Mouse (Mus musculus) liver, postnatal 0 days (tissue): ENCODE data around the gene Wwc1. TPM values are rescaled to one million over a fixed set of nuclear protein-coding genes. Genes with fewer than 3 reads are reported as not detected.

Source experiments
- ATAC-seq: fragments of 200-750 bp; cut with Nextera tagmentation; 2 replicates; pipeline ENCODE4 v1.8.0; 2017; ENCODE audit warnings: mild to moderate bottlenecking, moderate library complexity
- DNase-seq: peaks from one replicate; pipeline ENCODE4 v3.0.0-alpha.2; 2016
- H3K27ac ChIP-seq: fragments of 300-500 bp; sonication (generic); 2 replicates; pipeline ENCODE4 v1.5.1; 2014; ENCODE audit warnings: antibody characterized with exemption, moderate library complexity, mild to moderate bottlenecking, low read depth
- H3K27me3 ChIP-seq: fragments of 300-500 bp; sonication (generic); 2 replicates; pipeline ENCODE4 v1.6.1; 2014; ENCODE audit warnings: low read length, control low read depth, mixed read lengths; ENCODE audit not compliant: insufficient read depth
- H3K36me3 ChIP-seq: fragments of 300-500 bp; sonication (generic); replicated peaks from 2 replicates; pipeline ENCODE4 v1.6.1; 2014; ENCODE audit warnings: mild to moderate bottlenecking, control low read depth, low read length, moderate library complexity, mixed read lengths; ENCODE audit not compliant: insufficient read depth
- H3K4me1 ChIP-seq: fragments of 300-500 bp; sonication (generic); 2 replicates; pipeline ENCODE4 v1.6.1; 2014; ENCODE audit warnings: antibody characterized with exemption, mild to moderate bottlenecking, control low read depth; ENCODE audit not compliant: insufficient read depth
- H3K4me2 ChIP-seq: fragments of 300-500 bp; sonication (generic); 2 replicates; pipeline ENCODE4 v1.6.1; 2014; ENCODE audit warnings: low read depth, mild to moderate bottlenecking, low read length, moderate library complexity, mixed read lengths
- H3K4me3 ChIP-seq: fragments of 300-500 bp; sonication (generic); 2 replicates; pipeline ENCODE4 v1.5.1; 2014; ENCODE audit warnings: low read depth, low read length
- H3K9ac ChIP-seq: fragments of 300-500 bp; sonication (generic); replicated peaks from 2 replicates; pipeline ENCODE4 v1.6.1; 2014; ENCODE audit warnings: mild to moderate bottlenecking, moderate library complexity
- H3K9me3 ChIP-seq: fragments of 300-500 bp; sonication (generic); 2 replicates; pipeline ENCODE4 v1.6.1; 2016; ENCODE audit warnings: mild to moderate bottlenecking, control low read depth, low read length, mixed read lengths
- CTCF ChIP-seq: sonication (generic); IDR thresholded peaks from 2 replicates; pipeline ENCODE4 v1.5.1; 2016; ENCODE audit warnings: antibody characterized with exemption, low read depth
- EP300 ChIP-seq: IDR thresholded peaks from 2 replicates; pipeline ENCODE4 v1.6.1; 2016; ENCODE audit warnings: antibody characterized with exemption, low read depth, mild to moderate bottlenecking
- WGBS: fragments of 180-500 bp; shearing (Covaris S2); extraction: QIAGEN DNeasy Blood & Tissue Kit; methylation state at CpG from one replicate; pipeline ENCODE4 v1.1.7; 2014; ENCODE audit not compliant: insufficient replicate concordance; 5-methylcytosine and 5-hydroxymethylcytosine counted together
- polyA plus RNA-seq: library from polyadenylated mRNA; unstranded; fragments of >200 nt; fragmentation: Nextera tagmentation; extraction: Ambion mirVana; gene quantifications from 2 replicates; pipeline ENCODE4 v1.2.1, GENCODE M21; 2015

Gene Wwc1
- polyA plus RNA-seq, 1 experiment from 2014 or later = 6.3 TPM

DNA sequence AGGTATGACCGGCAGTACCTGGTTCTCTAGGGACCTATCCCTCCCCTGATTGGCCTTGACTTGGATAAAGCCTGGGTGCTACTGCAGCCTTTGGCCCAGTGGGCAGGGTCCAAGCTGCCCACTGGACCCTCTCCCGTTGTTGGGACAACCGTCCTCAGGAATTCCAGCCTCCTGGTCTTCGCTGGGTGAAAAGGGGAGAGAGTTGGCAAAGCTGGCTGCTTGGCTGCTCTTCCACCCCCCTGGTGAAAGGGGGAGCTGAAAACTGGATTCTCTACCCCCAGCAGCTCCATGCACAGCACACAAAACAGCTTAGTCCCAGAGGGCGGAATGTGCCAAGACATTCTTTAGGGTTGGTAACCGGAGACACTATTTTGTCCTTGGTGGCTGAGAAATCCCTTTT is 3.8 kb downstream of the Wwc1 start:
- no peak overlapping the region for H3K9ac ChIP-seq
- H3K9me3 ChIP-seq = no peaks in the 10 kb centered on the region
- TF ChIP-seq EP300 (no peak), CTCF (no peak)
- peaks cover 11% of the 10 kb centered on the region for H3K27me3 ChIP-seq
- H3K36me3 ChIP-seq = no peaks in the 10 kb centered on the region
- WGBS = 67% methylated on average over 6 of the region's 6 CpGs
- H3K4me3 ChIP-seq = no peak overlapping the region
- ATAC-seq (no peak), DNase-seq (no peak)
- no peak overlapping the region for H3K4me2 ChIP-seq
- no peak overlapping the region for H3K27ac ChIP-seq
- peaks cover 4% of the 10 kb centered on the region; the same call in 1 of the 2 replicates for H3K4me1 ChIP-seq

DNA sequence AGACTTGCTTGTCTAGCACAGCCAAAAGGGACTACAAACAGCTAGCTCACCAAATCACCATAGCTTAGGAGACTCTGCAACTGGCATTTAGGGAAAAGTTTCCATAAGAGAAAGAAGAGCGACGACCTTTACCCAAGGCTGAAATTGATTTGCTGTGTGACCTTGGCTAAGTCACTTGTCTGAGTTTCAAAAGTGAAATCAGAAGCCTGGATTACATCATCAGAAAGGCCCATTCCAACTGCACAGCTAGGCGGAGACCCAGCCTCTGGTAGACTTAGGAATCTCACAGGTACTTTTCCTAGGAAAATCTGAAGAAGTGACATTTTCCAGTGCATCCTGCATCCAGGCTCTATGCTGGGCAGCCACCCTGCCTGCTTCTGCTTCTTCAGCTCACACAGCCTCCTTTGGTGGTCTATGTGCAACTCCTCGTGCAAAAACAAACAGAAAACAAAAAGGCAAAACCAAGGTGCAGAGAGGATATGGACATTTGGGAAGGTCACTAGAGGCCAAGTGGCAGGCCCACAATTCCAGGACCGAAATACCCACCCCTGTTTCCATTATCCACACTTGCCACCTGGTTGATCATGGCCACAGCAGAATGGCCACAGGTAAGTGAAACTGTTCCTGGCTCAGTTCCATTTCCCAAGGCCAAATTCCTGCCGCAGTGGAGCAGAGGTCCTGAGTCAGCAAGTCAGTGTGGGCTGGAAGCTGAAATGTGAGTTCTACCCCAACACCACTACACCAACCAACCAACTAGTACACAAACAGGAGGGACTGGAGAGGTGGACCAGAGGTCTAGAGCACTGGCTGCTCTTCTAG is 5.5 kb downstream of the Wwc1 start:
- H3K9ac ChIP-seq = no peak overlapping the region
- H3K9me3 ChIP-seq = no peaks in the 10 kb centered on the region
- no peaks in the 10 kb centered on the region for H3K36me3 ChIP-seq
- H3K4me3 ChIP-seq = no peak overlapping the region
- H3K27ac ChIP-seq = peak overlapping the region; percentile 60; the same call in 1 of the 2 replicates
- WGBS = 56% methylated on average over 6 of the region's 6 CpGs
- peak; percentile 25 for DNase-seq
- TF ChIP-seq EP300 (no peak), CTCF (no peak)
- no peak overlapping the region for H3K4me2 ChIP-seq
- ATAC-seq = peak; percentile 53; the same call in 1 of the 2 replicates
- peaks cover 6% of the 10 kb centered on the region; the same call in 1 of the 2 replicates for H3K4me1 ChIP-seq
- peaks cover 6% of the 10 kb centered on the region for H3K27me3 ChIP-seq

GRCm38 (mm10) chr11:35973135-35973534 is 7.2 kb downstream of the Wwc1 start:
- 46% methylated on average over 7 of the region's 7 CpGs for WGBS
- DNase-seq (no peak), ATAC-seq (no peak)
- H3K36me3 ChIP-seq = no peaks in the 10 kb centered on the region
- H3K9ac ChIP-seq = no peak overlapping the region
- no peak overlapping the region for H3K27ac ChIP-seq
- H3K27me3 ChIP-seq = no peaks in the 10 kb centered on the region
- no peak overlapping the region for H3K4me3 ChIP-seq
- H3K4me2 ChIP-seq = no peak overlapping the region
- H3K9me3 ChIP-seq = no peaks in the 10 kb centered on the region
- H3K4me1 ChIP-seq = peaks cover 6% of the 10 kb centered on the region; the same call in 1 of the 2 replicates
- TF ChIP-seq EP300 = no peak
- TF ChIP-seq CTCF = no peak

GRCm38 (mm10) chr11:35972270-35972931 is 7.9 kb downstream of the Wwc1 start:
- no peak for ATAC-seq
- H3K4me3 ChIP-seq = no peak overlapping the region
- TF ChIP-seq CTCF (no peak), EP300 (no peak)
- no peaks in the 10 kb centered on the region for H3K27me3 ChIP-seq
- 25% methylated on average over 6 of the region's 6 CpGs for WGBS
- H3K9ac ChIP-seq = no peak overlapping the region
- H3K4me2 ChIP-seq = no peak overlapping the region
- H3K27ac ChIP-seq = no peak overlapping the region
- H3K36me3 ChIP-seq = no peaks in the 10 kb centered on the region
- H3K4me1 ChIP-seq = peaks cover 6% of the 10 kb centered on the region; the same call in 1 of the 2 replicates
- DNase-seq = no peak
- H3K9me3 ChIP-seq = no peaks in the 10 kb centered on the region

- ATAC-seq (peak; percentile 88), DNase-seq (peak; percentile 27)
- Histone ChIP-seq H3K9ac (no peak overlapping the region), H3K4me1 (peaks cover 6% of the 10 kb centered on the region; the same call in 1 of the 2 replicates), H3K9me3 (no peaks in the 10 kb centered on the region), H3K4me3 (no peak overlapping the region), H3K27ac (peak overlapping the region; percentile 60; the same call in 1 of the 2 replicates), H3K36me3 (no peaks in the 10 kb centered on the region), H3K4me2 (no peak overlapping the region), H3K27me3 (no peaks in the 10 kb centered on the region)
- TF ChIP-seq EP300 (no peak), CTCF (no peak)
- 73% methylated on average over 19 of the region's 19 CpGs for WGBS
Measured at GRCm38 (mm10) chr11:35970806-35971705, 9.3 kb downstream of the Wwc1 start.

DNA sequence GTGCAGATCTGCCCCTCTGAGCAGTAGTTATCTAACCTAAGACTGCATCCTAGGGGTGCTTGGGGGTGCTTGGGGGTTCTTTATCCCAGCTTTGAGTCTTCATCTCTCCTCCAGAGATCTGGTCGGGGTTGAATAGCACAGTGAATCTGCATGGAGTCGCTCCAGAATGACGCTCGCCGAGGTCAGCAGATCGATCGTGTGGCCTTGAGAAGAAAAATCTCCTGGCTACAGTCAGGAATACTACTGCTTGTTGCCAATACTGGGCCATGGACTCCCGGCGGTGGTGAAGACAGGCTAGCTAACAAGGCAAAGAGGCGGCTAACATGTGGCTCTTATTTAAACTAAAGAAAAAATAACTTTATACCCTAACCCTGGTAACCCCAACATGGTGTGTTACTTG is 12.0 kb downstream of the Wwc1 start:
- no peaks in the 10 kb centered on the region for H3K36me3 ChIP-seq
- no peaks in the 10 kb centered on the region for H3K27me3 ChIP-seq
- TF ChIP-seq EP300 (no peak), CTCF (no peak)
- no peak overlapping the region for H3K4me2 ChIP-seq
- H3K27ac ChIP-seq = no peak overlapping the region
- DNase-seq (no peak), ATAC-seq (no peak)
- no peaks in the 10 kb centered on the region for H3K9me3 ChIP-seq
- peaks cover 9% of the 10 kb centered on the region for H3K4me1 ChIP-seq
- WGBS = 71% methylated on average over 10 of the region's 10 CpGs
- H3K4me3 ChIP-seq = no peak overlapping the region
- no peak overlapping the region for H3K9ac ChIP-seq
